Mouse (Mus musculus) thymus, postnatal 25 days (tissue): Measurements from ENCODE around the gene BC051019.

Experiments used
- DNase-seq: peaks from one replicate; pipeline ENCODE4 v3.0.0; 2022

BC051019 gene

GRCm38 (mm10) chr7:109723697-109724096 lies at the start of gene BC051019:
BC051019 (minus strand) TSS chr7:109723850.
- no peak for DNase-seq

- no peak for DNase-seq
Observed at GRCm38 (mm10) chr7:109772251-109772650, 48.6 kb upstream of the BC051019 start.

GRCm38 (mm10) chr7:109768699-109769383 lies 45.2 kb upstream of the BC051019 start:
- no peak for DNase-seq

GRCm38 (mm10) chr7:109767575-109768350 lies 44.1 kb upstream of the BC051019 start:
- DNase-seq, result no peak

- DNase-seq, result no peak
Observed at GRCm38 (mm10) chr7:109764009-109764408, 40.4 kb upstream of the BC051019 start.

- DNase-seq, result no peak
Observed at GRCm38 (mm10) chr7:109756291-109756690, 32.6 kb upstream of the BC051019 start.

- DNase-seq, result no peak
Observed at GRCm38 (mm10) chr7:109754034-109754433, 30.4 kb upstream of the BC051019 start.

- DNase-seq, result peak; percentile 85
Observed at GRCm38 (mm10) chr7:109752008-109752925, 28.6 kb upstream of the BC051019 start, which contains the start of gene Tmem9b. Tmem9b (minus strand) TSS chr7:109752875.

GRCm38 (mm10) chr7:109751427-109752007 lies 27.9 kb upstream of the BC051019 start:
- no peak for DNase-seq

- no peak for DNase-seq
Observed at GRCm38 (mm10) chr7:109747747-109748146, 24.1 kb upstream of the BC051019 start.

- DNase-seq, result no peak
Observed at GRCm38 (mm10) chr7:109741703-109742102, 18.1 kb upstream of the BC051019 start.

GRCm38 (mm10) chr7:109741060-109741459 lies 17.4 kb upstream of the BC051019 start:
- no peak for DNase-seq

- DNase-seq, result no peak
Observed at GRCm38 (mm10) chr7:109739822-109740370, 16.2 kb upstream of the BC051019 start.

GRCm38 (mm10) chr7:109734806-109735205 lies 11.2 kb upstream of the BC051019 start:
- DNase-seq, result no peak

- DNase-seq, result no peak
Observed at GRCm38 (mm10) chr7:109731626-109732025, 8.0 kb upstream of the BC051019 start, which contains the start of gene Ascl3. Ascl3 (minus strand) TSS chr7:109731726.

GRCm38 (mm10) chr7:109723114-109723513 lies 536 bp downstream of the BC051019 start:
- DNase-seq, result no peak

- DNase-seq, result no peak
Observed at GRCm38 (mm10) chr7:109722618-109723017, 1.0 kb downstream of the BC051019 start.

- DNase-seq, result no peak
Observed at GRCm38 (mm10) chr7:109719286-109719685, 4.4 kb downstream of the BC051019 start.

- no peak for DNase-seq
Observed at GRCm38 (mm10) chr7:109713434-109713982, 10.1 kb downstream of the BC051019 start.

GRCm38 (mm10) chr7:109712198-109712597 lies 11.5 kb downstream of the BC051019 start:
- no peak for DNase-seq

- DNase-seq, result no peak
Observed at GRCm38 (mm10) chr7:109710069-109710468, 13.6 kb downstream of the BC051019 start.

- no peak for DNase-seq
Observed at GRCm38 (mm10) chr7:109708961-109709382, 14.7 kb downstream of the BC051019 start.
